Mouse (Mus musculus) gastrocnemius, postnatal 14 days (tissue): ENCODE results near the gene Irf3. TPM values are rescaled to one million over a fixed set of nuclear protein-coding genes. Genes with fewer than 3 reads are reported as not detected.
A peak's percentile ranks its signal among the peaks of the same experiment; 100 is the strongest.

Source experiments
- DNase-seq: peaks from one replicate; pipeline ENCODE4 v3.0.0; 2021; ENCODE audit warnings: mixed read lengths
- intact Hi-C: fragments of 180-260 bp; cut with DNase I; formaldehyde crosslinking; loops from one replicate; pipeline ENCODE4 v1.15.1; 2025; ENCODE audit warnings: low total_unique reads
- long read RNA-seq, 2 experiments: library from polyadenylated mRNA; stranded (forward); transcript quantifications; one replicate each; pipeline ENCODE4 v2.0.0; 2021
- total RNA-seq, 2 experiments: library from RNA; stranded (reverse); gene quantifications; 2 replicates each; pipeline ENCODE4 v1.2.3; 2021

The Irf3 gene
- total RNA-seq = 10 to 100 TPM; 20.0 to 22.2 TPM
- long read RNA-seq, experiment 1, transcript Irf3-201 (8 exons, 2,031 nt) = major isoform, 6 of 11 reads
- long read RNA-seq, experiment 1, partial matches to known transcripts = 1 of 11 reads
- long read RNA-seq, experiment 1, other reads (novel, unspliced or antisense) = 1 of 11 reads
- long read RNA-seq, experiment 2, partial matches to known transcripts = 0 of 8 reads
- long read RNA-seq, experiment 2, other reads (novel, unspliced or antisense) = 1 of 8 reads

DNA sequence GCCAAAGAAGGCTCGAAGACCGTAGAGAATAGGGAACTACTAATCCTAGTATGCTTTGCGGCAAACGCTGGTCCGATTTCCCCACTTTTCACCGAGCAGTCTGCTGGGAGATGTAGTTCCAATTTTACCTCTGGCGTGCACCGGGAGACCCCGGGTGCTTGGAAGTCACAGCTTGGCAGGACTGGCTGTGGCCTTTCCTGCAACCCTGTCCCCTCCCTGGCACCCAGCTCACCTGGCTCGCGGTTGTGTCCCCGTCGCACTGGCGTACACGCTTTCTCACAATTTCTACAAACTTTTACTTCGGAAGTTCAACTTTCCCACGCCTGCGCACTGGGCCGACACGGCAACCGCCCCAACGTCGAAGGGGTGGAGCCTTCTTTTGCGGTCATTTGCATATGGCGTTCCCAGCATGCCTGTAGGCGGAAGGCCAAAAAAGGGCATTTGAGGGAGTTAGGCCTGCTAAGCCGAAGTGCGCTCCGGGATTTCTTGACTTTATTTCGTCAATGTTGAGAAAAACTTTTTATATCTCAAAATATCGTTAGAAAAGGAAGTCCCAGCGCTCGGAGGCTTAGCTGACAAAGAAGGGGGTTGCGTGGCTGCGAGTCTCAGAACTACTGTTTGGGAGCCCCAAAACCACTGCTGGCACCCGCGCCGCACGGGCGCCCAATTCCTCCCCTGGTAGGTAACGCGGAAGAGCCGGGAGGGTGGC, at the start of gene Irf3:
TSS of gene Irf3 (plus strand) at position 418 of the 709 bp plus-strand sequence.
- peak; percentile 97 for DNase-seq
- intact Hi-C loops = no loop called here

DNA sequence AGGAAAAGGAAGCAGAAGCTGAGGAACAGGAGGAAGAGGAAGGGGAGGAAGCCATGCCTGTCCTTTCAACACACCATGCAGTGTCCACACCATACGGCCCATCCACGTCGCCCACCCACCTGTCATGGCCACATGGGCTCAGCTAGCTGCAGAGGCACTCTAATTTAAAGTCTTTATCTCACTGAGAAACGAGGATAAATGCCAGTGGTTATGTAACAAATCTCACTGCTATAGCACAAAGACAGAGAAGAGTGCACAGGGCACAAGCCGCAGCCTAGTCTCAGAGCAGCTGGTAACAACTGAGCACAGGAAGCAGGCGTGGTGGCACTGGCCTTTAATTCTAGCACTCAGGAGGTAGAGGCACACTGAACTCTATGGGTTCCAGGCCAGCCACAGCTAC, 47.5 kb upstream of the Irf3 start:
- intact Hi-C loops = loop anchor here (10.0 kb wide), 1 partner anchor 45 kb away; no protein-coding TSS in a partner anchor
- no peak for DNase-seq

DNA sequence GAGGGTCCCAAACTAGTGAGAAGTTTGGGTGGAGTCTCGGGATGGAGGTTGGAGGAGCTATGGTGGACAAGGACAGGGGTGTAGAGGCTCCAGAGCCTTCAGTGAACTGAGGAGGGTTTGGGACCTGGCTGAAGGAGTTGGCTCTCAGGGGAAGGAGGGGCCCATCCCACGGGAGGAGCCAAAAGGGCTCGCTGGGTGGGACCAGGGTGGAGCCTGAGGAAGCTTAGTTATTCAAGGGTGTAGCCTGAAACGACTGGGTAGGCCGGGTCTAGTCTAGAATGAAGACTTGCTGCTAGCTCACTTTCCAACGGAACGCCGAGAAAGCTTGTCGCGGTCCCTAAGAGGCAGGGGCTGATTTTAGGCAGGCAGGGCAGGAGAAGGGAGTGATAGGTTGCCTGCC, 45.5 kb upstream of the Irf3 start:
- peak; percentile 71 for DNase-seq
- intact Hi-C loops = loop anchor here (10.0 kb wide), 1 partner anchor 47 kb away; no protein-coding TSS in a partner anchor

DNA sequence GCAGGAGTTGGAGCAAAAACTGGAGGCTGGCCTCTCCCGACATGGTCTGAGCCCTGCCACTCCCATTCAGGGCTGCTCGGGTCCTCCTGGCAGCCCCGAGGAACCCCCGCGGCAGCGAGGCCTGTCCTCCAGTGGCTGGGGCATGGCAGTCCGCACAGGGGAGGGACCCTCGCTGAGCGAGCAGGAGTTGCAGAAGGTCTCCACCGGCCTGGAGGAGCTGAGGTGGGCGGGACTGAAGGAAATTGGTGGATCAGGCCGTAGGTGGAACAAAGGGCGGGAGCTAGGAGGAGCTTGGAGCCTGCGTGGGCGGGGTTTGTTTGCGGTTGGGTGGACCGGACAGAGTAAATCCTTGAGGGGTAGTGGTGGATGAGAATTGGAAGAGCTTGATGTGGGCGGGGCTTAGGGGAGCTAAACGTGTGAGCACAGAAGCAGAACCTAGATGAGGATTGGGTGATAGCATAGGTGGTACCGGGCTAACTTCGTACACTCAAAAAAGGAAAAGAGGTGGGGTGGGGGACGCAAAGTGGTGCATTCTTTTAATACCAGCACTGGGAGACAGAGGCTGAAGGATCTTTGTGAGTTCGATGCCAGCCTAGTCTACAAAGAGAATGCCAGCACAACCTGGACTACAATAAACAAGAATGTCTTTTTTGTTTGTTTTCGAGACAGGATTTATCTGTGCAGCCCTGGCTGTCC, 44.7 kb upstream of the Irf3 start:
- peak; percentile 93 for DNase-seq
- intact Hi-C loops = loop anchor here (10.0 kb wide), 1 partner anchor 48 kb away; no protein-coding TSS in a partner anchor

DNA sequence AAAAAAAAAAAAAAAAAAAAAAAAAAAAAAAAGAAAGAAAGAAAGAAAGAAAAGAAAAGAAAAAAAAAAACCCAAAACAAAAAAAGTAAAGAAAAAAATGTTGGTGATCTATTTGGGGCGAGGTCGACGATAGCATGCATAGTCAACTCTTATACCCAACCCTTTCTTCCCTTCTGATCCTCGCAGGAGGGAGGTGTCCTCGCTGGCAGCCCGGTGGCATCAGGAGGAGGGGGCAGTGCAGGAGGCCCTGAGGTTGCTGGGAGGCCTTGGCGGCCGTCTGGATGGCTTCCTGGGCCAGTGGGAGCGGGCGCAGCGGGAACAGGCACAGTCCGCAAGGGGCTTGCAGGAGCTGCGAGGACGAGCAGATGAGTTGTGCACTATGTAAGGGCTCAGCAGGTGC, 43.9 kb upstream of the Irf3 start:
- intact Hi-C loops = loop anchor here (10.0 kb wide), 1 partner anchor 49 kb away; no protein-coding TSS in a partner anchor
- DNase-seq = no peak

DNA sequence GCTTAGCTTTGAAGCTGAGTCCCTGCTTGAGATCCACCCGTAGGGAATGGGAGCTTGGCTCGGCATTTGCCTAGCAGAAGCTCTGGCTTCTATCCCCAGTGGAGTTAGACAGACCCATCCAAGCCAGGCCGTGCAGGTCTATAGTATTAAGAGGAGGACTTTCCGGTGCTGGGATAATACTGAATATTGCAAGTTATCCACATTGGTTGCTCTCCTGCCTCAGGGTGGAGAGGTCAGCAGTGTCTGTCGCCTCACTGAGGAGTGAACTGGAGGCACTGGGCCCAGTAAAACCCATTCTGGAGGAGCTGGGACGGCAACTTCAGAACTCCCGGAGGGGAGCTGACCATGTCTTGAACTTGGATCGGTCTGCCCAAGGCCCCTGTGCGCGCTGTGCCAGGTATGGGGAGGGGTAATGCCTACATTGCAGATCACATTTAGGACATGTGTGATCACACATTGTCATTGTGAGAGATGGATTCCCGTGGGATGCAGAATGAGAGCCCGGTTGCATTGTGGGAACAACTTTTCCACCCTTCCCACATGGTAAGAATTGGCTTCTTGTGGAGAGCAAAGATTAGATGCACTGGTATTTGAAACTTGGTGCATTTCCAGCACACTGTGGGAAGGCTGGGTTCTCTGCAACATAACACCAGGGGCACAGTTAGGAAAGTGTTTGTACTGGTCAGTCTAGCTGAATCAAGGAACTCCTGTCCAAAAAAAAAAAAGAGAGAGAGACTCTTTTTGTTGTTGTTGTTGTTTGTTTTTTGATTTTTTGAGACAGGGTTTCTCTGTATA, 43.2 kb upstream of the Irf3 start:
- intact Hi-C loops = loop anchor here (10.0 kb wide), 1 partner anchor 49 kb away; no protein-coding TSS in a partner anchor

DNA sequence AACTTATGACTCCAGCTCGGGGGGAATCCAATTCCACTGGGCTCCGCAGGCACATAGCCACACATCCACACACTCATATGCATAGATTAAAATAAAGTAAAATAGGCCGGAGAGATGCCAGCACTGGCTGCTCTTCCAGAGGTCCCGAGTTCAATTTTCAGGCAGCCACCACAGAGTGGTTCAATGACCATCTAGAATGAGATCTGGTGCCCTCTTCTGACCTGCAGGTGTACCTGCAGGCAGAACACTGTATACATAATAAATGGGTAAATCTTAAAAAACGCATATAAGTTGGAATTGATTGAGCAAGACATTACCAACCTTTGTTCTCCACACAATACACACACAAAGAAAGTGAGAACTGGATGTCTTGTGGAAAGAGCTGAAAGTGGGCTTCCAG, 41.8 kb upstream of the Irf3 start:
- intact Hi-C loops = loop anchor here (5.0 to 10.0 kb wide), 2 partner anchors 33 to 51 kb away; no protein-coding TSS in a partner anchor
- no peak for DNase-seq

More for the DNA sequence above, 43.2 kb upstream of the Irf3 start:
- no peak for DNase-seq

DNA sequence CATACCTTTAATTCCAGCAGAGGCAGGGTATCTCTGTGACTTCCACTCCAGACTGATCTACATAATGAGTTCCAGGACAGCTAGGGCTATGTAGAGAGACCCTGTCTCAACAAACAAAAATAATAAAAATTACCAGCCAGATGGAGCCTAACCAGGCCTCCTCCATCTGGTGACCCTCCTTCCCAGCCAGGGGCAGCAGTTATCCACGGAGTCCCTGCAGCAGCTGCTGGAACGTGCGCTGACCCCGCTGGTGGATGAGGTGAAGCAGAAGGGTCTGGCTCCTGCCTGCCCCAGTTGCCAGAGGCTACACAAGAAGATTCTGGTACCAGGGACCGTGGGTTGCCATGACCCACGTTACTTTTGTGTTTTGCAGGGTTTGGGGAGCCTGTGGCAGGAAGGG, 41.2 kb upstream of the Irf3 start:
- intact Hi-C loops = loop anchor here (5.0 to 10.0 kb wide), 2 partner anchors 34 to 51 kb away; no protein-coding TSS in a partner anchor

DNA sequence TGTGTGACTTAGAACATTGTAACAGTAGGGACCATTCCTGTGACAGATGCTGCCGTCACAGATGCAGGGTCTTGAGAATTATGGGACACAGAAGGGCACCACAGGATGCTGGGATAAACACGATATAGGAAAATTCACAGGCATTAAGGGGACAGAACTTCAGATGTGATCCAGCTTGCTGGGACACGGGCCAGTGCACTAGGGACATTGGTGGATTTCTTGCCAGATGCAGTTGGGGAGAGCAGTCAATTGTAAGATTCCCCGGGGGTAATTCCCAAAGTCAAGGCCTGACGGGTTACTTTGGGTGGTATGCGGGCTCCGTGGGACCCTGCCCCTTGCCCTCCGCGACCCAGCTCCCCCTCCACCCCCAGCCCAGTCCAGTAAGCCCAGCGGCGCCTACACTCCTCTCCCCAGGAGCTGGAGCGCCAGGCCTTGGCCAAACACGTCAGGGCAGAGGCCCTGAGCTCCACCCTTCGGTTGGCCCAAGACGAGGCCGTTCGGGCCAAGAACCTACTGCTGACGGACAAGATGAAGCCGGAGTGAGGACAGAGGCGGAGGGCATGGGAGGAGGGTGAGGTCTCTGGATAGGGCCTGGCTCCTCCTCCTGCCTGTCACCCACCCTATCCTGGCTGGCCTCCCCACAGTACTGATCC, 40.1 kb upstream of the Irf3 start:
- peak; percentile 64 for DNase-seq
- intact Hi-C loops = loop anchor here (5.0 to 10.0 kb wide), 2 partner anchors 35 to 53 kb away; no protein-coding TSS in a partner anchor

More for the DNA sequence above, 41.2 kb upstream of the Irf3 start:
- DNase-seq = no peak

DNA sequence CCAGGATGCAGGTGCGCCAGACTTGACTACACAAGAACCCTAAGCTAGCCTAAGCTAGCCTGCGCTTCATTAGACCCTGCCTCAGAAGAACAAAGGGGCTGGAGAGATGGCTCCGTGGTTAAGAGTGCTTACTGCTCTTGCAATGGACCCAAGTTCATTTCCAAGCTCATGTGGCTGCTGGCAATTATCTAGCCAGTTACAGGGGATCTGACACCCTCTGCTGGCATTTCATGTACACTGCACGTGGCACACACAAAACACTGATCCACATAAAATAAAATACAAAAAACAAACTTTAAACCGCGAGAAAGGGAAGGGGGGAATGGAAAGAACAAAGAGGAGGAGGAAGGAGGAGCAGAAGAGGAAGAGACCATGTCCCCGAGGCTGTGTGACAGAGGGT, 39.2 kb upstream of the Irf3 start:
- intact Hi-C loops = loop anchor here (5.0 to 10.0 kb wide), 2 partner anchors 36 to 53 kb away; no protein-coding TSS in a partner anchor

DNA sequence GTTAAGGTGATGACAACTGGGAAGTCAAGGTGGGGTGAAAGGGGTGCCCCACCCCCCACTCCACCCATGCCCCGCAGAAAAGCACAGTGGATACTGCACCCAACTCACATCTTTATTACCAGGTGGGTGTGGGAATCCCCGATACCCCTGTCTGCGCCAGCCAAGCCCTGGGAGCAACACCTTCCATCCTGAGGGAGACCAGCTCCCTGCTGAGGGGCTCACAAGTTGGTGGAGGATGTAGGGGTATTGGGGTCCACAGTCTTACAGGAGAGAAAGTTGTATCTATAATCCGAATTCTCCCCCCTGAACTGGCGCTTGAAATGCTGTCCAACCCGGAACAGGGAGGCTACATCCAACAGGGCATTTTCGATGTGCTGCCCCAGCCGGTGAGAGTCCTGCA, 38.2 kb upstream of the Irf3 start:
- intact Hi-C loops = loop anchor here (5.0 to 10.0 kb wide), 2 partner anchors 37 to 54 kb away; no protein-coding TSS in a partner anchor
- no peak for DNase-seq

More for the DNA sequence above, 39.2 kb upstream of the Irf3 start:
- DNase-seq = no peak

DNA sequence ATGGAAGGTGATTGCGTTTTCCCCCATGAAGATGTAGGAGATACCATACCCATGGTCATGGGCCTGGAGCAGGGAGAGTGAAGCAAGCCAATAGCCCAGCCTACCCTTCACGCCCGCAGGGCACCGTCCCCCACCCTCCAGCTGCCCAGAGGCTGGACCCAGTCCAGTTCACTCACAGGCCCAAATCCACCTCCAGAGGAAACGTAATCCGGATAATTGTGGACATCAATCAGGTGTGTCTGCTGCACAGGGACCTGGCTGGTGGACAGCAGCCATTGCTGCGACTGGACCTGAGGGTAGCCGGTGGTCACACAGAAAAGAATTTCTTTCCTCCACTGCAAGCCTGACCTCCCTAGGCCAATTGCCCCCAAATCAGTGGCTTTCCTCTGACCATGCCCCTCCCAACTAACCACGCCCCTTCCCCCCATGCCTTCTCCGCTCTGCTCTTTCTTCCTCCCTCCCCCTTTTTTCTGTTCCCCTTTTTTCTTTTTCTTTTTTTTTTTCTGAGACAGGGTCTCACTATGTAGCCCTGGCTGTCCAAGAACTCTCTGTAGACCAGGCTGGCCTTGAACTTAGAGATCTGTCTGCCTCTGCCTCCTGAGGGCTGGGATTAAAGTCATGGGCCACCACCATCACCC, 37.5 kb upstream of the Irf3 start:
- no peak for DNase-seq
- intact Hi-C loops = loop anchor here (5.0 to 10.0 kb wide), 2 partner anchors 38 to 55 kb away; no protein-coding TSS in a partner anchor

DNA sequence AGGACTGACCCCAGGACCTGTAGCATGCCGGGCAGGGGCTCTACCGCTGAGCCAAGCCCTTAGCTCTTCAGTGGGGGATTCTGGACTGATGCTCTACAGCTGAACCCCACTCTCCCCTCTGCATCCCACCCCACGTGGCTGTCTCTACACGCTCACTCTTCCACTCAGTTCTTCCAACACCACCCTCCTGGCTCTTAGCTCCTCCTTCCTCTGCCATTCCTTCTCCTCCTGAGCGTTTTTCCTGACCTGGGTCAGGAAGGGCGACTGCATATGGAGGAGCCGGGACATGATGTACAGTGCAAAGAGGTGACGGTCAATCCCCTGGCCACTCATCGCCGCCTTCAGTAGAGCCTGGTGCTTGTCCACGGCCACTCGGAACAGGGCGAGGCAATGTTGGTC, 36.9 kb upstream of the Irf3 start:
- DNase-seq = no peak
- intact Hi-C loops = no loop called here

DNA sequence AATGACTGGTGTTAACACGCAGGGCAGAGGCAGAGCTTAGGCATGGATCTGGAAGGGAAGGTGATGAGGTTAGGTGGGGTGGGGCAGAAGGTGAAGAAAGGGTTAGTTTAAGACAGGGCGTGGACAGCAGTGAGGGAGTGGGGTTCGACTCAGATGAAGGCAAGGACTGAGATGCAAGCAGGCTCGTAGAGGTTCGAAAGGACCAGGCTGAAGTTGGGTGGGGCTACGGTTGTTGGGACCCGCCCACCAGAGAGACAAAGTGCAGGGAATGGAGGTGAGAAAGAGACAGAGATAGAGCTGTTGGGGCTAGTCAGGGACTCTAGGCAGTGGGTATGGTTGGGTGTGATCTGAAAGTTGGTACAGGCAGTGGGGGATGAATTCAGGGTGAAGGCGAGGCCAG, 35.1 kb upstream of the Irf3 start:
- DNase-seq = no peak
- intact Hi-C loops = no loop called here

DNA sequence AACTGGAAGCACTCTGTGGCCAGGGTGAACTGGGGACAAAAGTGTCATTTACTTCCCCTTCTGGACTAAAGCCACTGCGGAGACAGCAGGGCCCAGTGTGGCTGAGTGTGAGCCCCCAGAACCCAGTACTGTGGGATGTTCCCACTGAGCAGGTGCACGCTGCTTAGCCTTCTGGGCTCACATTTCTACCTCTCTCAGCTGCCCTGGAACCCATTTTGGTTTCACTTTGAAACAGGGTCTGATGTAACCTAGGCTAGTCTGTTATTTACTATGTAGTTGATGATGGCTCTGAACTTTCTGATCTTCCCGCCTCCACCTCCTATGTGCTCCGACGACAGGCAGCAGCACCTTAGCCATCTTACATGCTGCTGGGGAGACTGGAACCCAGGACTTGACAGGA, 34.6 kb upstream of the Irf3 start:
- no peak for DNase-seq
- intact Hi-C loops = no loop called here

DNA sequence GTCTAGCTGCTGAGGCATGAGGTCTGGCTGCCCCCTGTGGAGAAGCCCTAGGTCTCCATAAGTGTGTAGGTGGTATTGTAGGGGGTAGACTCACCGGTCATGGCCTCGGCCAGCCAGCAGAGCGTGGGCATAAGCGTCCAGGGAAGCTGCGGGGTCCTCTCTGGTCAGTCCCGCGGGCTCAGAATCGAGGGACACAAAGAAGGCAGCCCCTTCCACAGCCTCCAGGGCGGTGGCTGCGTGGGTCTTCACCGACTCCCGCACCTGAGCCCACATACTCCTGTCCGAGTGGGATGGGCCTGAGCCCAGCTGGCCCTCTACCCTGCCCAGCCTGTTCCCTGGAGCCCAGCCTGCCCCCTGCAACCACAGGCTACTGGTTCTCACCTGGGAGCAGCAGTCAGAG, 32.5 kb upstream of the Irf3 start:
- intact Hi-C loops = no loop called here
- no peak for DNase-seq

DNA sequence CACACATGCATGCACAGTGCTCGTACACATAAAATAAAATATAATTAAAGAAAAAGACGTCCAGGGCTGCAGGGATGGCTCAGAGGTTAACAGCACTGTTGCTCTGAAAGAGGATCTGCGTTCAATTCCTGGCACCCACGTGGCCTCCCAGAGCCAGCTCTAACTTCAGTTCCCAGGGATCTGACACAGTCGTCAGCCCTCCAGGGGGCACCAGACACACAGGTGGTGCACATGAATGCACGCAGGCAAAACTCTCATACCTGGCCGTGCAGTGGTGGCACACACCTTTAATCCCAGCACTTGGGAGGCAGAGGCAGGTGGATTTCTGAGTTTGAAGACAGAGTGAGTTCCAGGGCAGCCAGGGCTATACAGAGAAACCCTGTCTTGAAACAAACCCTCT, 31.5 kb upstream of the Irf3 start:
- no peak for DNase-seq
- intact Hi-C loops = no loop called here

DNA sequence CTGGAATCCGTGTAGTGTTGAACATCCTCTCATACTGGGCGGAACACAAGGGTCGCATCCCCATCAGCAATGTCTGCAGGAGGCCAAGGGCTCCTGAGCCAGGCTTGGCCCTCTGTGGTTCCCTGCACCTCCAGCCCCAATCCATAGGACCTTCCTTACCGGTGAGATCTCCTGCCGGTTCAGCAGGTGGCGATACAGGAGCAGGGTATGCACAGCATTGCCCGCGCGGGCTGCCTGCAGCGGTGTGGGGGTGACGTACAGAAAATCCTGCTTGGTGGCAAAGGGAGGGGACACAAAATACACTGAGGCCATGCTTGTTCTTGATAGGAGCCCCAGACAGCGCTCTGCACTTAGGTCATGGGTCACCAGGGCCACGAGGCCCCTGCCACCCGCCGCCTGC, 30.8 kb upstream of the Irf3 start:
- intact Hi-C loops = no loop called here

More for the DNA sequence above, 30.8 kb upstream of the Irf3 start:
- no peak for DNase-seq
